Mouse (Mus musculus): Measurements from ENCODE around the gene Wdsub1. TPM values are rescaled to one million over a fixed set of nuclear protein-coding genes. Genes with fewer than 3 reads are reported as not detected.

The Wdsub1 gene
- polyA plus RNA-seq (2012; rRNA removed), result 28.0 and 29.2 TPM in 2 replicates

DNA sequence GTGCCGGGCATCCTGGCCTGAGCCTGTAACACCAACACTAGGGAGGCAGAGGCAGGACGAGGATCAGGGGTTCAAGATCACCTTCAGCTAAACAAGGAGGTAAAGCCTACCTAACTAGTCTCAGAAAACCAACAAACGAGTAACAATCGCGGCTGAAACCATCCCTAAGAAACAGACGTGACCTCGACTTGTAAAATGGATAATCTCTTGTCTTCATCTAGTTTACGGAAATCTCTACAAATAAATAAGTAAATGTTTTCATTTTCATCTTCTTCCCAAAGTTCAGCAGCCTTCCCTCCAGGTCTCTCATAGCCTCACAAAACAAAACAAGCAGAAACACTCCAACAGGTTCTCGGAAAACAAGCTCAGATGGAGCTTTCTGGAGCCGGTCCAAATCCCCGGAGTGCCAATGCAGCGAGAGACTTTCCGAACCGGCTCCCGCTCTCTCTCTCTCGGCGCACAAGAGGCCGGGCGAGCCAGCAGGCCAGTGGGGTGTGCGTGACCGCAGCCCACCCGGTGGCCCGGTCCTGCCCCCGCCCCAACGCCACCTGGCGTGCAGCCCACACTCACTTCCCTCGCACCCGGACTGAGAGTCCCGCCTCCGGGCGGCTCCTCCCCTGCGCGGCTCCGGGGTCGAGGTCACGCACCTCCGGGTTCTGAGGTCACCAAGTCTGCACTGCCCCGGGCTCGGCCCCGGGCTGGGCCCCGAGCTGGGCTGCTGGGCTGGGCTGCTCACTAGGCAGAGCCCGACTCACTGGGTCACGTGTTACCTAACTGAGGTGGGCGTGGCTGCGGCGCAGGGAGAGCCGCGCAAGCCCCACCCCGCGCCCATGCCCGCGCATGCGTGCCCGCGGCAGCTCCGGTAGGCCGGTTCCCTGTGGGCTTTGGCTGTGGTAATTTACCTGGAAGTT is at the start of gene Wdsub1:
Gene Wdsub1 (minus strand): TSS at position 761 of the 911 bp plus-strand sequence.
- Histone ChIP-seq H3K27ac (ENCODE audit: insufficient read depth, low read length) (peak within 1 kb of the TSS; percentile 82), H3K4me1 (ENCODE audit: control insufficient read depth, insufficient read depth, low read length) (no peaks in the 10 kb centered on the region), H3K4me3 (ENCODE audit: insufficient read depth, low read length) (peak within 1 kb of the TSS; percentile 96)
- TF ChIP-seq POLR2A (IDR thresholded peaks at IDR 0.05; ENCODE audit: extremely low read depth, insufficient read depth, low read length), result peak; percentile 72
- TF ChIP-seq CTCF (IDR thresholded peaks at IDR 0.05; ENCODE audit: extremely low read depth, insufficient read depth, low read length), result no peak

DNA sequence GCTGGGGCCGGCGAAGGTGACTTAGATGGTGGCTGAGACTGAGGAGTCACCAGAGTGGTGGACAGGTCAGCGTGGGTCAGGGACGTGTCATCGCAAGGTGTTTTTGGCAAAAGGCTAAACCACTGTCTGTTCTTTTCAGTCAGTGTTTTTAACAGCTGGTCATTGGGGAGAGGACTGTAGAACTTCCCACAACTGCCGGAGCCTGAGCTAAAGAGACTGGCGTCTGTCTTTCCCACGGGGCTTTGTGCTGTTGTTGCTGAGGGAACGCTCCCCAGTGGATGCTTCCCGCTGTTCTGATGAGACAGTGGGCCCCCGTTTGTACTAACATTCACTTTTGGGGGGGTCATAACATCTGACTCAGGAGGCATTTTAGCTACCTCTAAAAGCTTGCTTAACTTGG is 31.2 kb upstream of the Wdsub1 start:
- no peak for TF ChIP-seq POLR2A (IDR thresholded peaks at IDR 0.05; ENCODE audit: extremely low read depth, insufficient read depth, low read length)
- no peak for TF ChIP-seq CTCF (IDR thresholded peaks at IDR 0.05; ENCODE audit: extremely low read depth, insufficient read depth, low read length)

DNA sequence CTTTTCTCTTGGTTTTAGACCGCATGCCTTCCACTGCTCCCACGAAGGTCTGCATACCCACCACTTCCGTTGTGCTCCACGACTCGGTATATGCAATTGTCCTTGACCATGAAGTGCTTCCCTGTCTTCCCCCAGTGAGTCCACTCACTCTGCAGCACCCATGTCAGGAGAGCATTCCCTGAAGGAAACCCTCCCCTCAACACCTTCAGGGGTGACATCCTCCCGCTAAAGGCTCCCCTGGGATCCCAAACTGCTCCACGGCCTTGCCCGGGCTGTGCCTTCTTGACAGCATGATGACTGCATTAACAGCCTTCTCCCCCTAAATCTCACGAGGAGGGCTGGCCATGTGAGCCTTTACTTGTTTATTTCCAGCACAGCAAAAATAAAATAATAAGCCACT is 25.7 kb upstream of the Wdsub1 start:
- Histone ChIP-seq H3K4me3 (ENCODE audit: insufficient read depth, low read length) (no peak overlapping the region), H3K4me1 (ENCODE audit: control insufficient read depth, insufficient read depth, low read length) (no peaks in the 10 kb centered on the region), H3K27ac (ENCODE audit: insufficient read depth, low read length) (no peak overlapping the region)
- TF ChIP-seq CTCF (IDR thresholded peaks at IDR 0.05; ENCODE audit: extremely low read depth, insufficient read depth, low read length) (no peak), POLR2A (IDR thresholded peaks at IDR 0.05; ENCODE audit: extremely low read depth, insufficient read depth, low read length) (no peak)

More for the DNA sequence above, 31.2 kb upstream of the Wdsub1 start:
- H3K4me3 ChIP-seq (ENCODE audit: insufficient read depth, low read length), result no peak overlapping the region
- no peak overlapping the region for H3K27ac ChIP-seq (ENCODE audit: insufficient read depth, low read length)
- H3K4me1 ChIP-seq (ENCODE audit: control insufficient read depth, insufficient read depth, low read length), result no peaks in the 10 kb centered on the region

DNA sequence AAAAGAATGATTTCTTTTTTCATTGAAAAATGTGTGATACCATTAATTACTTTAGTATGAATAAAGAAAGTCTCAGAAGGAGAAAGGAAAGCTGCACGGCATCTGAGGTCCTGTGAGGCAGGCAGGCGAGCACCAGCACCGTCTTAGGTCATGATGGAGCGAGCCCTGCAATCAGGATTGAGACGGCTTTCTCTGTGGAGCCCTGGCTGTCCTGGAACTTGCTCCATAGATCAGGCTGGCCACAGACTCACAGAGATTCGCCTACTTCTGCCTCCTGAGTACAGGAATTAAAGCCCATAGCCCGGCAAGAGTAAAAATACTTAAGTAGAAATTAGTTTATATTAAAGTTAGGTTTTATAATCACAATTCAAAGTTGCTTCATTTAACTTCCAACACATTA is 21.6 kb upstream of the Wdsub1 start:
- H3K4me3 ChIP-seq (ENCODE audit: insufficient read depth, low read length), result no peak overlapping the region
- no peaks in the 10 kb centered on the region for H3K4me1 ChIP-seq (ENCODE audit: control insufficient read depth, insufficient read depth, low read length)
- H3K27ac ChIP-seq (ENCODE audit: insufficient read depth, low read length), result no peak overlapping the region
- TF ChIP-seq CTCF (IDR thresholded peaks at IDR 0.05; ENCODE audit: extremely low read depth, insufficient read depth, low read length) (no peak), POLR2A (IDR thresholded peaks at IDR 0.05; ENCODE audit: extremely low read depth, insufficient read depth, low read length) (no peak)

DNA sequence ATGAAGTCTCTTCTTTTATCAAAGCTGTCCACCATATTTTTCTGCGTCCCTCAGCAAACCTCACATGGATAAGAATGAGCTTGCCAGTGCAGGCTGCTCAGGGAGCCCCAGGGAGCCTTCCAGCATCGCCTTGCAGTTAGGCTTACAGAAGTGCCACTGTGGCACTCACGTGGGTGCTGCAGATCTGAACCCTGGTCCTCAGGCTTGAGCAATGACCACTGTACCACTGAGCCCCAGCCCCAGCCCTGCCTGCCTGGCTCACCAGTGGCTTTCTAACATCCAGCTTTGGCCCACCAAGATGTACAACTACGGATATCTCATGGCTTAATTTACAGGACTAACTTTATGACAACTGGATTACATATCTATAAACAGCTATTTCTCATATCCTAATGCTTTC is 16.3 kb upstream of the Wdsub1 start:
- TF ChIP-seq POLR2A (IDR thresholded peaks at IDR 0.05; ENCODE audit: extremely low read depth, insufficient read depth, low read length), result no peak
- Histone ChIP-seq H3K4me3 (ENCODE audit: insufficient read depth, low read length) (no peak overlapping the region), H3K27ac (ENCODE audit: insufficient read depth, low read length) (no peak overlapping the region), H3K4me1 (ENCODE audit: control insufficient read depth, insufficient read depth, low read length) (no peaks in the 10 kb centered on the region)

- TF ChIP-seq CTCF (IDR thresholded peaks at IDR 0.05; ENCODE audit: extremely low read depth, insufficient read depth, low read length), result no peak
- TF ChIP-seq POLR2A (IDR thresholded peaks at IDR 0.05; ENCODE audit: extremely low read depth, insufficient read depth, low read length), result no peak
- no peak overlapping the region for H3K27ac ChIP-seq (ENCODE audit: insufficient read depth, low read length)
These were observed 15.7 kb upstream of the Wdsub1 start for GRCm38 (mm10) chr2:59898105-59898504.

DNA sequence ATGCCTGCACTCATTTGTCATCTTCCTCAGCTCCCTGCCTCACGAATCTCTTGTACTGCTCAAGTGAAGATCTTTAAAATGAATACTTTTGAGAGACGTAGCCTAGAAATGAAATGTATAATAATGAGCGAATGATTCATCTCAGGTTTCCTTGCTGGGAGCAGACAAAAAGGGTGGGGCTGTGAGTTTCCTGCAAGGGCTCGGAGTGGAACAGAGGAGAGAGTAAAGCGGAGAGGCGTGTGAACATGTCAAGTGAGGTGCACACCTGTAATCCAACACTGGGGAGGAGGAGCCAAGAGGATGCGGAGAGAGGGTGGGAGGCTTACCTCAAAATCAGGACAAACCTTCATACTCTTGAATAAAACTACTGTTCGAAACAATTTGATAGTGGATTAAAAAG is 14.4 kb upstream of the Wdsub1 start:
- no peak for TF ChIP-seq POLR2A (IDR thresholded peaks at IDR 0.05; ENCODE audit: extremely low read depth, insufficient read depth, low read length)
- TF ChIP-seq CTCF (IDR thresholded peaks at IDR 0.05; ENCODE audit: extremely low read depth, insufficient read depth, low read length), result no peak
- no peaks in the 10 kb centered on the region for H3K4me1 ChIP-seq (ENCODE audit: control insufficient read depth, insufficient read depth, low read length)
- no peak overlapping the region for H3K4me3 ChIP-seq (ENCODE audit: insufficient read depth, low read length)
- H3K27ac ChIP-seq (ENCODE audit: insufficient read depth, low read length), result no peak overlapping the region

More at GRCm38 (mm10) chr2:59898105-59898504, 15.7 kb upstream of the Wdsub1 start:
- H3K4me3 ChIP-seq (ENCODE audit: insufficient read depth, low read length), result no peak overlapping the region
- H3K4me1 ChIP-seq (ENCODE audit: control insufficient read depth, insufficient read depth, low read length), result no peaks in the 10 kb centered on the region

DNA sequence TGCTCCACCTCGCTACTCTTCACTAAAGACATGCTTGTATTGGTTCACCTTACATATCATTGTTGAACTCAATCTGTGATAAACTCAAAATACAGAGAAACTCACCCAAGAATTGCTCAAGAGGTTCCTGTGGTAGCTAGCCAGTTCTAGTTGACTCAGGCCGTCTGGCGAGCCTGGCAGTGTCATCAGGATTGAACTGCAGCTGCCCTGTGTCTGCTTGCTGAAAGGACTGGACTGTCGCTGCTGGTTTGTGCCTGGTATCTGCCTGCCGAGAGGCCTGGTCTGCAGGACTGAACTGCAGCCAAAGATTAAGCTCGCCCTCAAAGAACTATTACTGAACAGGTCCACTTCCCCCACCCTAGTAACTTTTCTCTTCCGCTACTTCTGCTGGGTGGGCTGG is 14.0 kb upstream of the Wdsub1 start:
- TF ChIP-seq CTCF (IDR thresholded peaks at IDR 0.05; ENCODE audit: extremely low read depth, insufficient read depth, low read length), result no peak
- TF ChIP-seq POLR2A (IDR thresholded peaks at IDR 0.05; ENCODE audit: extremely low read depth, insufficient read depth, low read length), result no peak
- Histone ChIP-seq H3K4me3 (ENCODE audit: insufficient read depth, low read length) (no peak overlapping the region), H3K27ac (ENCODE audit: insufficient read depth, low read length) (no peak overlapping the region), H3K4me1 (ENCODE audit: control insufficient read depth, insufficient read depth, low read length) (no peaks in the 10 kb centered on the region)

DNA sequence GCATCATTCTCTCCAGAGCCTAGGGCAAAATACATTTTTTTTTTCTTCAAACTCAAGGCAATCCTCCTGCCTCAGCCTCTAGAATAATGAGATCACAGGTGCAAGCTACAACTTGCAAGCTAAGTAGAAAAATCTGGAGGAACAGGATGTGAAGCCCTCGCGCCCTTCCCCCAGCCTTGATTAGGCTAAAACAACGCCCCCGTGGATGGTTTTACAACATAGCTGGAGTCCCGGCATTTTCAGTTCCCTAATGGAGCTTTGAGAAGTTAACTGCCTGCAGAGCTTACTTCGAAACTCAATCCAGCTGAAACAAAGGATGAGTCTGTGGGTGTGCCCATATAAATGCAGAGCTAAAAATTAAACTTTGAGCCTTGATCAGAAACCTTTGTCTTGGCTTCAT is 7.3 kb upstream of the Wdsub1 start:
- Histone ChIP-seq H3K4me3 (ENCODE audit: insufficient read depth, low read length) (no peak overlapping the region), H3K4me1 (ENCODE audit: control insufficient read depth, insufficient read depth, low read length) (no peaks in the 10 kb centered on the region), H3K27ac (ENCODE audit: insufficient read depth, low read length) (no peak overlapping the region)
- TF ChIP-seq POLR2A (IDR thresholded peaks at IDR 0.05; ENCODE audit: extremely low read depth, insufficient read depth, low read length) (no peak), CTCF (IDR thresholded peaks at IDR 0.05; ENCODE audit: extremely low read depth, insufficient read depth, low read length) (no peak)

DNA sequence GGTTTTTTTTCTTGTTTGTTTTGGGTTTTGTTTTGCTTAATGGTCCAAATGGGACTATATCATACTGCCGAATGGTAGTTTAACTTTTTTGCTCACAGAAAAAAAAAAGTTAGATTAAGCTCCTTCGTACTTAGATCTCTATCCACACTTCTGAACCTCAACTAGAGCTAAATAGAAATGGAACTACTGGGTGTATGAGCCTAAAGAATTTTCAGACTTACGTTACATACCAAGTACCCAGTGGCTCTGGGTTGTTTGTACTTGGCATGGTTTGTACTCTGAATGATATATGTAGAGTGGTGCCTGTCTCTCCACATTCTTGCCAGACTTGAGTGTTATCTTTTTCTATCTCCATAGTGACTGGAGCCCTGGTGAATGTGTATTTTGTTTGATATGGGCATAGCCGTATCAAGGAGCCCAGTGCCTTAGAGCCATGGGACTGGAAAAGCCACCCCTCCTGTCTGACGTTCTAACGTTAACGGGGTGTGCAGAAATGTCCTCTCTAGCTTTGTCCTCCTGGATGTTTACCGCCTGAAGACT is 421 bp upstream of the Wdsub1 start:
- no peak overlapping the region for H3K27ac ChIP-seq (ENCODE audit: insufficient read depth, low read length)
- H3K4me1 ChIP-seq (ENCODE audit: control insufficient read depth, insufficient read depth, low read length), result no peaks in the 10 kb centered on the region
- peak overlapping the region; percentile 96 for H3K4me3 ChIP-seq (ENCODE audit: insufficient read depth, low read length)
- TF ChIP-seq CTCF (IDR thresholded peaks at IDR 0.05; ENCODE audit: extremely low read depth, insufficient read depth, low read length) (no peak), POLR2A (IDR thresholded peaks at IDR 0.05; ENCODE audit: extremely low read depth, insufficient read depth, low read length) (no peak)

All from cortical plate, adult 2 months (tissue).